ENCODE assay signal across 9 mouse cellular contexts in the genomic region with DNA sequence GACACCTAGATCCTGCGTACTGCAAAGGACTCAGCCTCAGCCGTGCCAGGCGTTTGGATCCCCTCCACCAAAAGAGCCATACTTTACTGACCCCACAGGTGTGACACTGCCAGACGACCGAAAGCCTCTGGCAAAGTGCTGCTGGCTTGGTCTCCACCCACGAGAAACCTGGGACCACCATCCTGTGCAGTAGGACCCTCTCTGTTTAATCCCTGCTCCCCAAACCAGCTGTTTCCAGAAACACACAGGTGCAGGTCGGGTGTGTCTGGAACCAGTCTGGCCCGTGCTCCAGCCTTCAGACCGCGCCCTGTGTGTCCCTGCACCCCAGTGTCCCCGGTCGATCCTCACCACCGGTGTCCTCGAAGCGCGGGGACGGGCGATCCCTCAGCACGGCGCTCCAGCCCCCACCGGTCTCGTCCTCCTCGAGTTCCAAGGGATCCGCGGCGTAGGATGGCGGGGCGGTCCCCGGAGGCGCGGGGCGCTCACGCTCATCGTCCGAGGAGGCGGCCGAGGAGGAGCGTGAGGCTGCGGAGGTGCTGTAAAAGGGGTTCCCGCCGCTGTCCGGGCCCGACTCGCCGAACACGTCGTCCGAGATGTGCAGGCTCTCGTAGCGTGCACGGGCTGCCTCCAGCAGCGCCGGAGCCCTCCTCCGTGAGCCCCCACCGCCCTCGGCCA. TPM values are rescaled to one million over a fixed set of nuclear protein-coding genes. Genes with fewer than 3 reads are reported as not detected.
DNase-seq lines count a peak whose midpoint lies in the region; ATAC-seq and TF ChIP-seq lines count a peak whose summit lies in the region.
"Had no signal": no experiment of that assay in that cellular context is flagged by ENCODE, and none has a peak within 500 bp of the region (broad histone marks: within the 10 kb centered on the region; RNA-seq: fewer than 3 reads in every experiment).

No protein-coding gene starts in this region.

- TF ChIP-seq POLR2A in spleen, adult 2 months (IDR thresholded peaks at IDR 0.05; ENCODE audit: low read depth, low read length) = no peak

- H3K4me3 ChIP-seq in spleen, adult 2 months (ENCODE audit: extremely low read depth, insufficient read depth, insufficient read length) = peak overlapping the region; percentile 43
- peak overlapping the region; percentile 65 for H3K4me3 ChIP-seq in forebrain, embryonic 14.5 days (ENCODE audit: low read depth, low read length)
- peak overlapping the region; percentile 77 for H3K4me3 ChIP-seq in midbrain, embryonic 11.5 days (ENCODE audit: low read depth, low read length)

- TF ChIP-seq CTCF in spleen, adult 2 months (IDR thresholded peaks at IDR 0.05; ENCODE audit: extremely low read depth, insufficient read depth, insufficient read length, insufficient replicate concordance) = no peak

- H3K4me2 ChIP-seq in forebrain, embryonic 14.5 days (ENCODE audit: low read length) = peak overlapping the region; percentile 88
- peak overlapping the region; percentile 93 for H3K4me2 ChIP-seq in midbrain, embryonic 11.5 days

- H3K4me1 ChIP-seq in spleen, adult 2 months (ENCODE audit: control insufficient read depth, insufficient read depth, insufficient read length) = peaks cover 7% of the 10 kb centered on the region; the same call in 1 of the 2 replicates
- H3K4me1 ChIP-seq in forebrain, embryonic 14.5 days (ENCODE audit: control insufficient read depth, insufficient read depth, low read length) = peaks cover 12% of the 10 kb centered on the region
- peaks cover 9% of the 10 kb centered on the region for H3K4me1 ChIP-seq in midbrain, embryonic 11.5 days (ENCODE audit: control insufficient read depth, insufficient read depth, low read length)

- no peaks in the 10 kb centered on the region for H3K9me3 ChIP-seq in forebrain, embryonic 14.5 days (replicated peaks; ENCODE audit: control insufficient read depth, low read length)
- H3K9me3 ChIP-seq in midbrain, embryonic 11.5 days (ENCODE audit: control insufficient read depth, low read length) = no peaks in the 10 kb centered on the region

- peaks cover 18% of the 10 kb centered on the region for H3K27me3 ChIP-seq in spleen, adult 2 months (ENCODE audit: control insufficient read depth, insufficient read depth, low read length)
- H3K27me3 ChIP-seq in forebrain, embryonic 14.5 days (replicated peaks; ENCODE audit: control insufficient read depth, insufficient read depth, low read length) = peaks cover 9% of the 10 kb centered on the region; the same call in 1 of the 2 replicates
- peaks cover 3% of the 10 kb centered on the region; the same call in 1 of the 2 replicates for H3K27me3 ChIP-seq in midbrain, embryonic 11.5 days (ENCODE audit: control insufficient read depth, insufficient read depth, low read length)

- no peaks in the 10 kb centered on the region for H3K36me3 ChIP-seq in spleen, adult 2 months (ENCODE audit: control insufficient read depth, insufficient read depth, low read length)
- no peaks in the 10 kb centered on the region for H3K36me3 ChIP-seq in forebrain, embryonic 14.5 days (ENCODE audit: control insufficient read depth, insufficient read depth, low read length)
- no peaks in the 10 kb centered on the region for H3K36me3 ChIP-seq in midbrain, embryonic 11.5 days (ENCODE audit: control insufficient read depth, insufficient read depth, low read length)

- peak; percentile 8; the same call in 1 of the 2 replicates for ATAC-seq in cerebellum, adult (ENCODE audit: insufficient number of reproducible peaks, low FRiP score, low TSS enrichment)
- no peak; the same call in 1 of the 2 replicates for ATAC-seq in forebrain, embryonic 14.5 days
- peak; percentile 57 for ATAC-seq in midbrain, embryonic 11.5 days (ENCODE audit: low FRiP score)
- ATAC-seq in erythroid progenitor cell, adult 5-6 weeks (replicated peaks; ENCODE audit: low FRiP score, poor library complexity, severe bottlenecking) = no peak

- DNase-seq in spleen, adult 2 months (ENCODE audit: low read depth in 1 of 2, low spot score in 2 of 2) = no peak
- no peak for DNase-seq in spleen, postnatal 4 days (ENCODE audit: low spot score in 2 of 2)
- DNase-seq in forebrain, embryonic 14.5 days (ENCODE audit: low spot score) = peak; percentile 17
- DNase-seq in kidney, adult 9 months = peak; percentile 7
- DNase-seq in midbrain, embryonic 11.5 days (ENCODE audit: low spot score, missing footprints) = peak; percentile 91
- DNase-seq in thymus, postnatal 0 days (ENCODE audit: low spot score) = peak; percentile 2

- H3K27ac ChIP-seq in spleen, adult 2 months (ENCODE audit: insufficient read depth, low read length) = no peak overlapping the region
- H3K27ac ChIP-seq in forebrain, embryonic 14.5 days (ENCODE audit: low read depth, low read length) = peak overlapping the region; percentile 52; the same call in 1 of the 2 replicates
- H3K27ac ChIP-seq in midbrain, embryonic 11.5 days (ENCODE audit: low read depth, low read length) = no peak overlapping the region

- peak overlapping the region; percentile 75 for H3K9ac ChIP-seq in forebrain, embryonic 14.5 days (ENCODE audit: low read length)
- peak overlapping the region; percentile 74 for H3K9ac ChIP-seq in midbrain, embryonic 11.5 days (ENCODE audit: low read length)

- WGBS in spleen, adult 2 months = 5% methylated on average over 56 of the region's 56 CpGs
- 1% methylated on average over 56 of the region's 56 CpGs for WGBS in forebrain, embryonic 14.5 days
- WGBS in midbrain, embryonic 11.5 days = 1% methylated on average over 55 of the region's 56 CpGs

RNA-seq across cellular contexts. Expression of gene Pgbd5, which starts 5.9 kb away (rescaled TPM):
- 0.16 and 0.40 TPM in 2 replicates for polyA plus RNA-seq in spleen, adult 2 months (2012; rRNA removed)
- polyA plus RNA-seq in forebrain, embryonic 14.5 days (2014; fragmentation: Nextera tagmentation; extraction: Ambion mirVana) = 8.6 and 10.2 TPM in 2 replicates
- polyA plus RNA-seq in midbrain, embryonic 11.5 days (2014; fragmentation: Nextera tagmentation; extraction: Ambion mirVana) = 3.8 and 4.5 TPM in 2 replicates
- polyA plus RNA-seq in thymus, postnatal 0 days (2015; fragmentation: Nextera tagmentation; extraction: Ambion mirVana) = 0.25 and 0.32 TPM in 2 replicates
- total RNA-seq in erythroid progenitor cell, adult 5-6 weeks (2015; ENCODE audit: low replicate concordance) = not detected in 2 replicates
- not detected in 2 replicates for total RNA-seq in erythroid progenitor cell, adult 5-6 weeks (2017; ENCODE audit: low replicate concordance)
- total RNA-seq: common myeloid progenitor, adult 5-6 weeks had no signal

Comparison
In these comparisons a context has a peak if more than half of its experiments do, and no peak if none do; other contexts are left out.
1. DNase-seq: peak in forebrain, embryonic 14.5 days (single experiment), kidney, adult 9 months (single experiment), midbrain, embryonic 11.5 days (single experiment) and thymus, postnatal 0 days (single experiment); none in spleen, adult 2 months (0 of 2) and spleen, postnatal 4 days (0 of 2).
2. ATAC-seq: peak in cerebellum, adult (single experiment) and midbrain, embryonic 11.5 days (single experiment); none in forebrain, embryonic 14.5 days (single experiment) and erythroid progenitor cell, adult 5-6 weeks (single experiment).
3. Peak in every context shown above with its lines, with median percentiles within 50 percentile points of each other: H3K4me3 ChIP-seq.